Mouse (Mus musculus) CD4-positive, CD25-positive, alpha-beta regulatory T cell, adult 2 months (primary cell): ENCODE data around the gene Nat9.

Experiments used
- DNase-seq: peaks from one replicate; pipeline ENCODE4 v3.0.0-alpha.2; 2012; ENCODE audit warnings: low read depth, low spot score

Gene Nat9

GRCm38 (mm10) chr11:115177559-115178195 is 10.0 kb downstream of the Nat9 start:
- DNase-seq = no peak

- no peak for DNase-seq
Observed at GRCm38 (mm10) chr11:115176399-115177190, 11.1 kb downstream of the Nat9 start.

GRCm38 (mm10) chr11:115173549-115174339 is 13.9 kb downstream of the Nat9 start:
- DNase-seq = peak; percentile 80

- peak; percentile 56 for DNase-seq
Observed at GRCm38 (mm10) chr11:115172825-115173287, 14.8 kb downstream of the Nat9 start.

GRCm38 (mm10) chr11:115171125-115171524 is 16.5 kb downstream of the Nat9 start:
- no peak for DNase-seq

GRCm38 (mm10) chr11:115169430-115169829 is 18.2 kb downstream of the Nat9 start:
- no peak for DNase-seq

GRCm38 (mm10) chr11:115167631-115168249 is 19.9 kb downstream of the Nat9 start:
- DNase-seq = peak; percentile 40

- DNase-seq = no peak
Observed at GRCm38 (mm10) chr11:115166776-115167175, 20.9 kb downstream of the Nat9 start.

- DNase-seq = no peak
Observed at GRCm38 (mm10) chr11:115164976-115165374, 22.7 kb downstream of the Nat9 start.

- peak; percentile 64 for DNase-seq
Observed at GRCm38 (mm10) chr11:115164341-115164975, 23.2 kb downstream of the Nat9 start.

- peak; percentile 79 for DNase-seq
Observed at GRCm38 (mm10) chr11:115163568-115164150, 24.0 kb downstream of the Nat9 start.

GRCm38 (mm10) chr11:115162832-115163480 is 24.7 kb downstream of the Nat9 start, which contains the start of gene Slc9a3r1:
Gene Slc9a3r1 (plus strand): TSS chr11:115163341.
- peak; percentile 100 for DNase-seq

- peak; percentile 21 for DNase-seq
Observed at GRCm38 (mm10) chr11:115162205-115162601, 25.5 kb downstream of the Nat9 start.

GRCm38 (mm10) chr11:115161578-115162204 is 26.0 kb downstream of the Nat9 start:
- peak; percentile 64 for DNase-seq

GRCm38 (mm10) chr11:115160883-115161577 is 26.6 kb downstream of the Nat9 start:
- DNase-seq = peak; percentile 88

GRCm38 (mm10) chr11:115160016-115160797 is 27.5 kb downstream of the Nat9 start:
- DNase-seq = peak; percentile 77

GRCm38 (mm10) chr11:115157933-115158719 is 29.5 kb downstream of the Nat9 start:
- DNase-seq = peak; percentile 84
